Mouse (Mus musculus): ENCODE measurements around the gene Tinagl1.

GRCm38 (mm10) chr4:130179876-130180275, 5.0 kb upstream of the Tinagl1 start:
- TF ChIP-seq POLR2A (IDR thresholded peaks at IDR 0.05; ENCODE audit: borderline replicate concordance, extremely low read depth, insufficient read depth, insufficient read length, poor library complexity, severe bottlenecking), result no peak
- TF ChIP-seq CTCF (IDR thresholded peaks at IDR 0.05; ENCODE audit: borderline replicate concordance, extremely low read depth, insufficient read depth, insufficient read length), result no peak
